Mouse (Mus musculus) lung, postnatal 0 days (tissue): ENCODE data around the gene Snapc5.

Source experiments
- CTCF ChIP-seq: IDR thresholded peaks from 2 replicates; pipeline ENCODE4 v1.5.1; 2016; ENCODE audit warnings: antibody characterized with exemption, mild to moderate bottlenecking
- EP300 ChIP-seq: IDR thresholded peaks from 2 replicates; pipeline ENCODE4 v1.6.1; 2016; ENCODE audit warnings: antibody characterized with exemption, mild to moderate bottlenecking, control low read depth

DNA sequence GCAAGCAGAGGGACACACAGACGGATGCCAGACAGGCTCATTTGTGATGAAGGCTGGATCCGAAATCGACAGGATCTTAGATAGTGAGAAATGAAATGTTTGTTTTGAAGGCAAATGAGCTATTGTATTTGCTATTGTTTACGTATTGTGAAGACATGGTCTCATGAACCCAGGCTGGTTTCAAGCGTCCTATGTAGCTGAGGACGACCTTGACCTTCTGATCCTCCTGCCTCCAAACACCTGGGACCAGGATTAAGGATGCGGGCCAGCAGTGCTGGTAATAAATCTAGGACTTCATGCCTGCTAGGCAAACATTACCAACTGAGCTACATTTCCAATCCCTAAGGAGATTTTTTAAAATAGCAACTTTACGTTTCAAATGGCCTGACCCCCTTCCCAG lies 18.4 kb downstream of the Snapc5 start:
- no peak for TF ChIP-seq CTCF
- no peak for TF ChIP-seq EP300
